Mouse (Mus musculus) neural tube, embryonic 13.5 days (tissue): ENCODE measurements around the gene Cbr3. TPM values are rescaled to one million over a fixed set of nuclear protein-coding genes. Genes with fewer than 3 reads are reported as not detected.

Experiments used
- ATAC-seq: fragments of 200-750 bp; cut with Nextera tagmentation; 2 replicates; pipeline ENCODE4 v1.8.0; 2017; ENCODE audit warnings: low read depth, mild to moderate bottlenecking, moderate TSS enrichment, moderate library complexity
- H3K27ac ChIP-seq: fragments of 300-500 bp; sonication (generic); replicated peaks from 2 replicates; pipeline ENCODE4 v1.5.1; 2015; ENCODE audit warnings: moderate library complexity, mild to moderate bottlenecking, inconsistent platforms
- H3K27me3 ChIP-seq: fragments of 300-500 bp; sonication (generic); 2 replicates; pipeline ENCODE4 v1.6.1; 2015; ENCODE audit warnings: mild to moderate bottlenecking, inconsistent platforms
- H3K36me3 ChIP-seq: fragments of 300-500 bp; sonication (generic); 2 replicates; pipeline ENCODE4 v1.6.1; 2015; ENCODE audit warnings: mild to moderate bottlenecking, inconsistent platforms
- H3K4me1 ChIP-seq: fragments of 300-500 bp; sonication (generic); replicated peaks from 2 replicates; pipeline ENCODE4 v1.6.1; 2015; ENCODE audit warnings: inconsistent platforms
- H3K4me2 ChIP-seq: fragments of 300-500 bp; sonication (generic); 2 replicates; pipeline ENCODE4 v1.6.1; 2015; ENCODE audit warnings: inconsistent platforms, mild to moderate bottlenecking, moderate library complexity
- H3K4me3 ChIP-seq: fragments of 300-500 bp; sonication (generic); 2 replicates; pipeline ENCODE4 v1.5.1; 2015; ENCODE audit warnings: mild to moderate bottlenecking, inconsistent platforms
- H3K9ac ChIP-seq: fragments of 300-500 bp; sonication (generic); 2 replicates; pipeline ENCODE4 v1.6.1; 2015; ENCODE audit warnings: moderate library complexity, mild to moderate bottlenecking, inconsistent platforms
- H3K9me3 ChIP-seq: fragments of 300-500 bp; sonication (generic); 2 replicates; pipeline ENCODE4 v1.6.1; 2016; ENCODE audit warnings: inconsistent platforms
- WGBS: fragments of 180-500 bp; shearing (Covaris S2); methylation state at CpG from one replicate; pipeline ENCODE4 v1.1.7; 2015; 5-methylcytosine and 5-hydroxymethylcytosine counted together
- polyA plus RNA-seq: library from polyadenylated mRNA; unstranded; fragments of >200 nt; fragmentation: Nextera tagmentation; extraction: Ambion mirVana; gene quantifications from 2 replicates; pipeline ENCODE4 v1.2.1, GENCODE M21; 2015

The Cbr3 gene
- polyA plus RNA-seq, 1 experiment from 2014 or later: 1.1 TPM

DNA sequence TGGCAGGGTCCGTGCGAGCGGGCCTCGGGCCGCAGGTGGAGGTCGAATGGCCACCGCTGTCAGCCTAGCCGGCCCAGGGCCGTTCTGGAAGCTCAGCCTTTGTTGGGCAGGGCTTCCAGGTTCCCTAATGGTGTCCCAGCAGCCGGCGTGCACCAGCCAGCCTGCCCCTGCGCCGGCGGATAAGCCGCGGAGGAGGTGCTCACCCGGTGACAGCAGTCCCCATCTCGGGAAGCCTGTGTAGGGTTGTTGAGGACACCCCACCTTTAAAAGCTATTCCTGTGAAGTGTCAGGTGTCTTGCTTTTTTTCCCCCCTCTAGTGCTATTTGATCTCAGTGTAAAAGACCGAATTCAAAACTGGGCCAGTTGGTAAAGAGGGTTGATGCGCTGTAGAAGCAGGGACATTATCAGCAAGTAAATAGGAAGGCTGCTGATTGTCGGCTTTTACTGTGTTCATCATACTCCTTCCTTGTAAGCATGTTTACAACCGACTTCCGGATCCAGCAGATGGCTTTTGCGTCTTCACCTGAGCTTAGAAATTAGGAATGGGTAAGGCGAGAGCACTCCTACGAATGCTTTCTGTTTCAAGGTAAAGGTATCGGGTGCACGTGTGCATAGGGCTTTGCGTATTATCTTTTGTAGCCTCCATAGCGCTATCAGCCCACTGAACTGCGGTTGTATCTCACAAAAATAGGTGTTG lies 29.3 kb downstream of the Cbr3 start:
- H3K9ac ChIP-seq: peak overlapping the region; percentile 92
- peaks cover 20% of the 10 kb centered on the region for H3K27me3 ChIP-seq
- peaks cover 28% of the 10 kb centered on the region for H3K4me1 ChIP-seq
- peak overlapping the region; percentile 82 for H3K4me2 ChIP-seq
- peak overlapping the region; percentile 88 for H3K4me3 ChIP-seq
- no peak; the same call in 1 of the 2 replicates for ATAC-seq
- 10% methylated on average over 31 of the region's 31 CpGs for WGBS
- 0 out of 2 replicates have a peak, but pooled peaks cover 5% of the 10 kb centered on the region for H3K36me3 ChIP-seq
- H3K27ac ChIP-seq: peak overlapping the region; percentile 84
- no peaks in the 10 kb centered on the region for H3K9me3 ChIP-seq

DNA sequence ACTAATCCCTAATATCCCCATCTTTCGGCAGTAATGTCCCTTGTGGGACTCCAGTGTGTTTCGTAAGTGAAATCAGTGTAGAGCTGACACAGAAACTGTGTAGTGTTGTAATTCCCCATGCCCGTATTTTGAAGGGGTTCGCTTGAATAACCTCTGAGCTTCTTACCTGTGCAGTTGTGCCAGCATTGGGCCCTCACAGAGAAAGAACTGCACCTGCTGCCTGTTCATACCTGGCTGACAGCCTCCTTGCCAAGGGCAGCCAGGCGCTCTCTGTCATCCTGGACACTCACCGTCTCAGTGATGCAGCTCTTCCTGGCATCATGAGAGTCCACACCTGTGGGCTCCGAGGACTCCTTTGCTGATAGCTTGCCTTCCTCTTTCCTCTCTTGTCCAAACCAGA lies 30.0 kb downstream of the Cbr3 start:
- H3K4me3 ChIP-seq: peak overlapping the region; percentile 88
- H3K27me3 ChIP-seq: peaks cover 16% of the 10 kb centered on the region; the same call in 1 of the 2 replicates
- no peaks in the 10 kb centered on the region for H3K9me3 ChIP-seq
- H3K36me3 ChIP-seq: 0 out of 2 replicates have a peak, but pooled peaks cover 5% of the 10 kb centered on the region
- peak overlapping the region; percentile 92 for H3K9ac ChIP-seq
- peak overlapping the region; percentile 82 for H3K4me2 ChIP-seq
- no peak overlapping the region for H3K27ac ChIP-seq
- H3K4me1 ChIP-seq: peaks cover 34% of the 10 kb centered on the region
- WGBS: 71% methylated on average over 7 of the region's 7 CpGs
- ATAC-seq: no peak

DNA sequence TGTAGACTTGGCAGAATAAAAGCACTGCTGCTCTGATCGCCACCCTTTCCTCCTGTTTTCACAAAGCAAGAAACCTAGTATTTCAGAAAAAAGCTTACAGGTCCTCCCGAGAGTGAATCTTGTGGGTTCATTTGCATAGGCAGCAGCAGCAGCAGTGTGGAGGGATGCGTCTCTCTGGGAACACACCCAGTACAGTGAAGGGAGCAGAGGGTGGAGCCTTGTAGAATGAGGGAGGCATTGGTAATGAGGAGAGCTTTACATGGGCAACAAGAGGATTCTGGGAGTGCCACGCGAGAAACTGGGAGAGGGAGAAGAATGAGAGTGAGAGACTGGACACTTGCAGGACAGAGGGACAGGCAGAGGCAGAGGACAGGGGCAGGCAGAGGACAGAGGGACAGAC lies 31.4 kb downstream of the Cbr3 start:
- Histone ChIP-seq H3K9ac (no peak overlapping the region), H3K36me3 (0 out of 2 replicates have a peak, but pooled peaks cover 5% of the 10 kb centered on the region), H3K27ac (no peak overlapping the region), H3K9me3 (no peaks in the 10 kb centered on the region), H3K4me3 (no peak overlapping the region), H3K4me2 (no peak overlapping the region), H3K27me3 (peaks cover 5% of the 10 kb centered on the region; the same call in 1 of the 2 replicates), H3K4me1 (peaks cover 36% of the 10 kb centered on the region)
- ATAC-seq: no peak
- 17% methylated on average over 5 of the region's 5 CpGs for whole genome bisulfite sequencing

DNA sequence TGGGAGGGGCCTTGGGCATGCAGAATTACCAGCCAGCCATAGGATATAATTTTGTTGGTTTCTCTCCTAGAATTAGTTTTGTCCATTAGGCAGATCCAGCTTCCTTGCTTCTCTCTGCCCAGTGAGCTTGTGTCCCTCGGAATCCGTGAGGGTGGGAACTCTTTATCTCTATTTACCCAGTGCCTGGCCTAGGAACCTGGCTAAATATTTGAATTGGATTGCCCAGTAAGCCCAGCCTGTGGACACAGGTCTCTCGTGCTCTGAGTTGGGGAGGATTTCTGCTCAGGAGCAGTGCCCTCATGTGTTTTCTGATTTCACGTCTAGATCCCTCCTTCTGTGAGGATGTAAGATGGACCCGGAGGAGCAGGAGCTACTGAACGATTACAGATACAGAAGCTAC lies 32.8 kb downstream of the Cbr3 start:
- Histone ChIP-seq H3K27me3 (peaks cover 5% of the 10 kb centered on the region; the same call in 1 of the 2 replicates), H3K4me1 (peaks cover 36% of the 10 kb centered on the region), H3K9me3 (no peaks in the 10 kb centered on the region), H3K36me3 (0 out of 2 replicates have a peak, but pooled peaks cover 5% of the 10 kb centered on the region), H3K27ac (no peak overlapping the region), H3K4me3 (no peak overlapping the region), H3K9ac (no peak overlapping the region), H3K4me2 (no peak overlapping the region)
- 91% methylated on average over 6 of the region's 6 CpGs for WGBS
- no peak for ATAC-seq

DNA sequence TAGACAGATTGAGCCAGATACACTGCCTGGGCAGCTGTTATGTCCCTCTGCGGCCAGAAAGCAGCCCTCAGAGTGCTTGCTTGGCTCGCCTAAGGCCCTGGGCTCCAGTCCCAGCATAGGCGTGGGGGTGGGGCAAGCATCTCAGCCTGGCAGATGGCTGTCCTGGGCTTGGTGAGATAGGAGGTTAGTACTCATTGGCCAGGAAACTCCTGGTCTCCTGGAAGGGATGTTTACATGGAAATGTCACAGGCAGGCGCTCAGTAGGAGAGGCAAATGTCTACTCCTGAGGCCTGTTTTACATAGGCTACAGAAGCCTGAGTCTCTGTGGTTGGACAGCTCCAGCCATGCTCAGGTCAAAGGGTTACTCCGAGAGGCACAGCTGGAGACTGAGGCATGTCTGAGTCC lies 34.3 kb downstream of the Cbr3 start:
- Histone ChIP-seq H3K36me3 (0 out of 2 replicates have a peak, but pooled peaks cover 5% of the 10 kb centered on the region), H3K4me3 (no peak overlapping the region), H3K27me3 (peaks cover 5% of the 10 kb centered on the region; the same call in 1 of the 2 replicates), H3K9ac (no peak overlapping the region), H3K27ac (0 out of 2 replicates have a peak overlapping the region, but pooled peaks have one; percentile 1), H3K4me2 (no peak overlapping the region), H3K9me3 (no peaks in the 10 kb centered on the region), H3K4me1 (peaks cover 36% of the 10 kb centered on the region)
- ATAC-seq: no peak
- WGBS: 29% methylated on average over 5 of the region's 5 CpGs

DNA sequence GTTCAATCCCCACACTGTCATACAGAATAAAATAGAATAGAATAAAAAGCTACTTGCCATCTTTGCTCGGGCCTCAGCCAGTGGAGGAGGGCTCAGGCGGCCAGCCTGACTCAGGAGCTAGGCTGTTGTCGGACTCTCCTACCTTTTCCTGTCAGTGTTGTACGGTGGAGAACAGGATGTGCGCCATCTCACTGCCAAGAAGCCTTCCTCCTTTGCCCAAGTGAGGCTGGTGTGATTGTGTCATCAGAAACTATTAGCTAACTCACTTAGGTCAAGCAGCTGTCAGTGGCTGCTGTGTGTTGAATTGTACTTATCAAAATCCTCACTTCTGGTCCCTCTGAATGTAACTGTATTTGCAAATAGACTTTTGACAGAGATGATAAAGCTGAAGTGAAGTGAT lies 38.8 kb downstream of the Cbr3 start:
- no peak for ATAC-seq
- 84% methylated on average over 5 of the region's 5 CpGs for whole genome bisulfite sequencing
- Histone ChIP-seq H3K27ac (no peak overlapping the region), H3K9me3 (no peaks in the 10 kb centered on the region), H3K4me3 (no peak overlapping the region), H3K36me3 (peaks cover 25% of the 10 kb centered on the region), H3K27me3 (no peaks in the 10 kb centered on the region), H3K9ac (no peak overlapping the region), H3K4me1 (peaks cover 27% of the 10 kb centered on the region), H3K4me2 (no peak overlapping the region)

DNA sequence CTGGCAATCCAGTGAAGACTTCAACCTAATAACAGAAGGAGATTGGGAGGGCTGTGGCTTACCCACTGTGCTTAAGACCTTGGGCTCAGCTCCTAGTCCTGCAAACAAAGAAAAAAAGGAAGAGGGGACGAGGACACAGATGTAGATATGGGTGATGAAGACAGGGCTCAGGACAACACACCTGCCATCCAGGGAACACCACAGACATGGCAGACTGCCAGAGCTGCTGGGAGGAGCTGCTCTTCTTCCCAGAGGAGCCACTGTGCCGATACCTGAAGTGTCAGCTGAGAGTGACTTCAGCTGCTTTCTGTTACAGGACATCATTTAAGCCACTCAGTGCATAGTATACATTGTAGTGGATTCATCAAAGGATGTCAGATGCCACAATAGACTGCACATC lies 39.5 kb downstream of the Cbr3 start:
- no peak overlapping the region for H3K4me3 ChIP-seq
- H3K9me3 ChIP-seq: no peaks in the 10 kb centered on the region
- H3K27ac ChIP-seq: no peak overlapping the region
- no peaks in the 10 kb centered on the region for H3K27me3 ChIP-seq
- no peak overlapping the region for H3K4me2 ChIP-seq
- H3K9ac ChIP-seq: peak overlapping the region; percentile 22; the same call in 1 of the 2 replicates
- WGBS: 63% methylated on average over 2 of the region's 2 CpGs
- H3K36me3 ChIP-seq: peaks cover 20% of the 10 kb centered on the region
- peaks cover 21% of the 10 kb centered on the region for H3K4me1 ChIP-seq
- no peak for ATAC-seq

DNA sequence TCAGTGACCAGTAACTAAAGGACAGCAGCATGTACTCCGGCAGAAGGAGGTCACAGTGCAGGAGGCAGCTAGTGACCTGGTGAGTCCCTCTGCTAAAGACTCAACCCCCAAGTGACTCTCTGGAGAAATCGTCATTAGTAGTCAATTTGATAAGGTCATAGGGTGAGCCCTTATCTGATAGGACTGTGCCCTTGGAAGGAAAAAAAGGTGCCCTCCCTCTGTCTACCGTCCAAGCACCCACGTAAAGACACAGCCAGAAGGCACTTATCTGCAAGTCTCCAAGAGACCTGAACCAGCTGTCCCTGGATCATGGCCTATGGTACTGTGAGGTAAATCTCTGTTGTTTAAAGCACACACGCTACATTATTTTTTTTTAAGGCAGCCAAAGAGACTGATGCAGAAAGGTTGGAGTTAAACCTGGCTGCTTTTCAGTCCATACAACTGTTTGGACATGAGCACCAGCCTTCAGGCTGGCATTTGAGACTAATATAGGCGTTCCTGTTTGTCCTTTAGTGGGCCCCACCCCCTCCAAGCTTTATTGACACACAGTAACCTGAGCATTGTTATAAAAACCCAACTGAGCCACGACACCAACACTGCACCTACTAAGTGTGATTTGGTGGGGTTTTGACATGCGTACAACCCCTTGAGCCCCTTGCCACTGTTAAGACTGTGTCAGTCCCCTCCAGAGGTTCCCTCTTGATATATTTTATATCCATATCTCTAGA lies 42.6 kb downstream of the Cbr3 start:
- no peak for ATAC-seq
- Histone ChIP-seq H3K4me1 (peaks cover 18% of the 10 kb centered on the region), H3K4me2 (no peak overlapping the region), H3K9ac (no peak overlapping the region), H3K9me3 (no peaks in the 10 kb centered on the region), H3K4me3 (no peak overlapping the region), H3K27me3 (no peaks in the 10 kb centered on the region), H3K27ac (no peak overlapping the region), H3K36me3 (peaks cover 33% of the 10 kb centered on the region)
- WGBS: 76% methylated on average over 8 of the region's 8 CpGs

DNA sequence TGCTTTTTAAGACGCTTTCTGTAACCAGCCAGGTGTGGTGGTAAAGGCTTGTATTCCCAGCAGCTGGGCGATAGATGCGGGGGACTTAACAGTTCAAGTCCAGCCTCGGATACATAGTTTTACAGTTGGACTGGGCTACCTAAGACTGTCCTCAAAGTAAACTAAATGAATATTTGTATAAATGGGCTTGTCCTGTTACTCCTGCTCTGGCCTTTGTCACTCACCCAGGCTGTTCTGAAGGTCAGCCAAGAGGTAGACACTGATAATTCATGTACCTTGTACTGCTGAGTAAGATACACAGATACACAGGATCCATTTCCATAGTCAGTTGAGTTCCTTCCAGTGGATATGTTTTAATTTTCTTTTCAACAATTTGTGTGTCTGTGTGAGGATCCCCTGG lies 43.2 kb downstream of the Cbr3 start:
- Histone ChIP-seq H3K9ac (no peak overlapping the region), H3K4me1 (peaks cover 18% of the 10 kb centered on the region), H3K36me3 (peaks cover 33% of the 10 kb centered on the region), H3K4me2 (no peak overlapping the region), H3K9me3 (no peaks in the 10 kb centered on the region), H3K4me3 (no peak overlapping the region), H3K27ac (no peak overlapping the region), H3K27me3 (no peaks in the 10 kb centered on the region)
- no peak for ATAC-seq
- 92% methylated on average over 4 of the region's 4 CpGs for WGBS

DNA sequence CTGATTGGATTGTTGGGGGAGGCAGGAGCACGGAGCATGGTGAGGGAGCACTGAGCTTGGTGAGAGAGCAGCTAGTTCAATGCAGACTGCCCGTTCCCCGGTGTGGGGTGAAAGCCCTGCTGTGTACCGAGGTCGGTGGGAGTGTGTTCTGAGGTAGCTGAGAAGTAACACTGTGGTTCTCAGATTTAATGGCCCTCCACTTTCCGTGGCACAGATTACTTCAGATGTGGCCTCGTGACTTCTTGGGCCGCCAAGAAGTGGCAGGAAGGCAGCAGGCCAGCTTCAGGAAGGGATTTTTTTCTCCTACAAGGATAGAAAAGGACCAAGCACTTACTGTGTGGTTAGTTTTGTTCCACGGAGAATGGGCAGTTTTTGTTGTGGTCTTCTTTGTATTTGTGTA lies 45.7 kb downstream of the Cbr3 start:
- Histone ChIP-seq H3K4me1 (0 out of 2 replicates have a peak, but pooled peaks cover 4% of the 10 kb centered on the region), H3K9me3 (no peaks in the 10 kb centered on the region), H3K9ac (no peak overlapping the region), H3K4me3 (no peak overlapping the region), H3K4me2 (no peak overlapping the region), H3K27me3 (no peaks in the 10 kb centered on the region), H3K36me3 (peaks cover 41% of the 10 kb centered on the region), H3K27ac (no peak overlapping the region)
- no peak for ATAC-seq
- WGBS: 82% methylated on average over 9 of the region's 9 CpGs

DNA sequence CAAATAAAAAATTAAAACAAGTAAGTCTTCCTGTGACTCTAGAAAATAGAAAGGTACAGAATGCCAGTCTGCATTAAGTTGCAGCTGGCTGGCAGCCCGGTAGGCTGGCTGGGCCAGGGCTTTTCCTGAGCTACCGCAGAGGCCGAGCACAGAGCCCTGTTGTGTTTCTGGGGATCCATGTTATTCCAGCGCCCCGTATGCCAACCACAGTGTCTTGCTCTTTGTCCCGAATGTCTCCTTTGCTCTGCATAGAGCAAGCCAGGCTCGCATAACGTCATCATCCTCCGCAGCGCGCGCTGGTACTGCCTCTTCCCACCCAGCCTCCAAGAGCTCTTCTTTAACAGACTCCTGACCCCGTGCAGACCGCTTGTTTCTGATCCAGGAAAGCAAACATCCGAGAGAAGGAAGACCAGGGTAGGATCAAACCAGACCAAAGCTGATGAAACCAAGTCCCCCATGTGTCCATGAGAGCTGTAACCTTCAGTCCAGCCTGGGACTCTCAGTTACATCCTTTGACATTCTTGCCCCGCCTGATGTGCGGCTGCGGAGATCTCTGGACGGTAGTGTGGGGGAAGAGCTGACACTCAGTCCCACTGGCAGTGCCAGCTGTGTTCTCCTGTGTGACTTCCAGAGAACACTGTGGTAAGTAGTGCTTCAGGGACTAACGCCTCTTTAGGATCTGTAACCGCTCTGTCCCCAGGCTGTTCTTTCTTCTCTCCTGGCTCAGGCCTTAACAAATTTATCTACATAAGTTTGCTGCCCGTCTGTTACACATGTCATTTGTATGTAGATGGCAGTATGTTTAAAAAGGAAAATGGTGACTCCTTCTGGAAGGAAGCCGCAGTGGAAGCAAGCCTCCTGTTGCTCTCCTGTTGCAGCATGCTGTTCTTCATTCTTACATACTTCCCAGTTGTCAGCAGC lies 47.0 kb downstream of the Cbr3 start:
- H3K36me3 ChIP-seq: peaks cover 39% of the 10 kb centered on the region
- H3K4me2 ChIP-seq: no peak overlapping the region
- peak; percentile 71 for ATAC-seq
- H3K27ac ChIP-seq: peak overlapping the region; percentile 46
- 0 out of 2 replicates have a peak, but pooled peaks cover 7% of the 10 kb centered on the region for H3K4me1 ChIP-seq
- H3K27me3 ChIP-seq: no peaks in the 10 kb centered on the region
- H3K4me3 ChIP-seq: no peak overlapping the region
- H3K9ac ChIP-seq: no peak overlapping the region
- 79% methylated on average over 23 of the region's 23 CpGs for WGBS
- no peaks in the 10 kb centered on the region for H3K9me3 ChIP-seq
